Mouse (Mus musculus) heart, postnatal 36 days (tissue): ENCODE data around the gene Usp16. TPM values are rescaled to one million over a fixed set of nuclear protein-coding genes. Genes with fewer than 3 reads are reported as not detected.

Experiments
- DNase-seq, 2 experiments: peaks; one replicate each; pipeline ENCODE4 v3.0.0; 2021 to 2022
- intact Hi-C: fragments of 180-260 bp; cut with DNase I; formaldehyde crosslinking; loops from one replicate; pipeline ENCODE4 v1.15.1; 2025
- total RNA-seq, 2 experiments: library from RNA; stranded (reverse); gene quantifications; 2 replicates each; pipeline ENCODE4 v1.2.3; 2021

Usp16 gene
- 10 to 100 TPM; 36.4 to 38.7 TPM for total RNA-seq

DNA sequence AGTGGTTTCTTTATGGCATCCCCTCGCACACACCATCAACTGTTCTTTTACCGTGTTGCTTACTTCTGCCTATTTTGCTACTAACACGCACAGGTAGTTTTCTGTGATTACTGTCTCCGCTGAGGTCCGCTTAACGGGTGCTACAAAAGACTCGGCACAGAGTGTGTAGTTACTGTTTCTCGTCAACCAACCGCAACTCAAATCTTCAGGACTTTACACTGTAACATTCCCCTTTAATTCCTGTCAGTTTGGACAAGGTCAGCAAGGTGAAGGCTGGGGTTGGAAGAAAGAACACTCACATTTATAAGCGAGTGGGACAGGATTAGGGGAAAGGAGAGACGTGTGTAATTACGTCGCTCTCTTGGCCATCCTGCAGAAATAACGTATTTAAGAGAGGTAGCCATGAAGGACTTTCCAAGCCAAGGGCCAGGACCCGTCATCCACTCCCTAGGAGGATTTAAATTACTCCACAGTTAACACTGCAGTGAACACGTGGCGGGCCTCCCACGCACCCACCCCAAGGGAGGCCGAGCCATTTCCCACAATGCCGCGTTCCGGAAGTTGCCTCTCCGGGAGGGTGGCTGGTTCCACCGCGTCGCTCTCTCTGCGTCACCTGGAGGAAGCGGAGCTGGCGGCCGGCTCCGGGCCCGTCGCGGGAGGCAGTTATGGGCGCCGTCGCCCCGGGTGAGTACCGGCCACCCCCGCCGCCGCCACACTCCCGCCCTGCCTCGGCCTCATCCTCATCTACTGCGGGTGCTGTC is at the start of gene Usp16:
Usp16 (plus strand) TSS at position 285 of the 761 bp plus-strand sequence.
- intact Hi-C loops: loop anchor here (1.0 to 2.0 kb wide), 2 partner anchors 14 to 40 kb away; partner anchors contain the start of genes Cct8 and Rwdd2b
- peak; percentile 93 to 95 for DNase-seq

DNA sequence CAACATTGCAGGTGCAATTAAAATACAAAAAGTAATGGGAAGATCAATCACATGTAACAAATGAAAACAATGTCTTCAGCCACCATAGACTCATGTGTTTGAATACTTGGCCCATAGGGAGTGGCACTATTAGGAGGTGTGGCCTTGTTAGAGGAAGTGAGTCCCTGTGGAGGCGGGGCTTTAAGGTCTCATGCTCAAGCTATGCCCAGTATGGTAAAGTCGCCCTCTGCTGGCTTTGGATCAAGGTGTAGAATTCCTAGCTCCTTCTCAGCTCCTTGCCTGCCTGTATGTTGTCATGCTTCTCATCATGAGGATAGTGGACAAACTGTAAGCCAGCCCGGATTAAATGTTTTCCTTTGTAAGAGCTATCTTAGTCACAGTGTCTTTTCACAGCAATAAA is 49.5 kb upstream of the Usp16 start:
- intact Hi-C loops: no loop called here
- no peak for DNase-seq

DNA sequence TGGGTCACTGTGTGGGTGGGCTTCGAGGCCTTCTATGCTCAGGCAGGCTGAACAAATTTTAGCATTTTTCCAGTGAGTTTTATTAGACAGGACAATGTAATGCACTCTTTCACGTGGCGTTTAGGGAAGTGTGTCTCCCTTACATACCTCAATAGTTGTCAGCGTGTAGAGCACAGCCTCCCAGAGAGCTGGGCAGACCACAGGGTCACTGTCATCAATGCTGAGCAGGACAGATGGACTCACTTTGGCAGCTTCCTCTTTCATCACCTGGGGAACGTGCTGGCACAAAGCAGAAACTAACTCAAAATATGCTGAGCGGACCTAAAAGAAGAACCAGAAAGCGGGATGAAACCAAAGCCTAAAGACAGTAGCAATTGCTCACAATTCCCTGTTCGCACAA is 33.8 kb upstream of the Usp16 start:
- DNase-seq: no peak
- intact Hi-C loops: no loop called here

DNA sequence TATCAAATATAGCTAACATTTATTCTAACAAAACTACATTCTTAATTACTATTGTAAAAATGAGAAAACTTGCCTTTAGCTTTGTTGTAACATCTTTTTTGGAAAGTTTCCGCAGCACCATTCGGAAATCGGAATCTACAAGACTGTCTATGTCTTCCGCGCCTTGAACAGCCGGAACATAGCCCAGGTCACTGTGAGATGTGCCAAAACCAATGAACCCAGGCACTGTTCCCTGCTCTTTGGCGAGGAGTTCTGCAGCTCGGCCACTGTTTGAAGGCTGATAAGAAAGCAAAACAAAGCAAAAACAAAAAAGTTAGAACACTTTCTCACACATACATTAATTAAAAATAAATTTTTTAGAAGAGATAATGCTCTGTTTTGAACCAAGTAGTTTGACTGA is 27.0 kb upstream of the Usp16 start:
- intact Hi-C loops: no loop called here
- DNase-seq: peak in 1 of 2 experiments; percentile 27

DNA sequence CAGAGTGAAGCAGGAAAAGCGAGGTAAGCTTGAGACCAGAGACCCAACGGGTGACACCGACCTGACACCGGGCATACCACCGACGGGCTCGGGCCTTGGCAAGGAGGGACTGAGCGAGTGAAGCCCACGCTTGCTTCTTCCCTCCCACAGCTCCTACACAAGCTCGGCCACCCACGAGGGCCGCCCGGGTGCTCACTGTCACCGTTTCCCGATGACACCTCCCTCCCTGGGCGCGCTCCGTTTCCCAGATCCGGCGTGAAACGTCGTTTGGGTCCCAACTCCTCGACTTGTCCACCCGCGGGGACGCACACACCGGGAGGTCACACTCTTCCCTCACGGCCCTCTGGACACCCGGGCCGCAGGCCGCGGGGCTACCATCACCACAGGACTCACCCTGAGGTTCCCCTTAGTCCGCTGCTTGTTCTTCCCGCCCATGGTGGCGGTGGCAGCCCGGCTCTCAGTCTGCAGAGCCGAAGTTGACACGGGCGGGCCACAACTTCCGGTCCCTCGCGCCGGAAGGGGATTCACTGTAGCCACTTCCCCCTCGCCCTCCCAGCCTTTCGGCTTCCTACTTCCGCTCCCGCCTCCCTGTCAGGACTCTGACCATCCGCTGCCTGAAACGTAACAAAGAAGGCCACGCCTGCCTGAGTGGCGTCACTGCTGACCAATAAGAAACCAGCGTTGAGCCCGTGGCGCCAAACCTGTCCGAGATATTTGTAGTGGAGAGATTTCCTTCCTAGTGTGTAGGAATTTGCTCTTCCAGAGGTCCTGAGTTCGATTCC is 22.3 kb upstream of the Usp16 start, which contains the start of gene Ltn1:
Ltn1 (minus strand) TSS at position 580 of the 782 bp plus-strand sequence.
- DNase-seq: peak; percentile 97 to 98

DNA sequence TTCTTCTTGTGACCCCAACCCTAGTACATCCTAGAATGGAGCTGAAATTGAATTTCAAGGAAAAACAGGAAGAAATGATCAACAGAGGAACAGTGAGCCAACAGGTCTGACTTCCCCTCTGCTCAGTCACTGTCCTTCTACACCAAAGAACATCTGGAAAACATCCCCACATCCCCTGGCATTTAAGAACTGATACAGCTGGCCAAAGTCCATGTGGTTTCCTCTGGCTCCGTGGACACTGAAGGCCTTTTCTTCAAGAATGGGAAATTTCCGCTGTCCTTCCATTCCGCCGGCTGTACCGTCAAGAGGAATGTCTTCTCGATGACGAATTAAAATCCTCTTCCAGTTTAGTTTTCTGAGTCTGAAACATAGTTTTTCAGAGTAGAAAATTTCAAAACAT is 20.2 kb upstream of the Usp16 start:
- intact Hi-C loops: no loop called here
- no peak for DNase-seq

More for the DNA sequence above, 22.3 kb upstream of the Usp16 start, which contains the start of gene Ltn1:
- intact Hi-C loops: no loop called here

DNA sequence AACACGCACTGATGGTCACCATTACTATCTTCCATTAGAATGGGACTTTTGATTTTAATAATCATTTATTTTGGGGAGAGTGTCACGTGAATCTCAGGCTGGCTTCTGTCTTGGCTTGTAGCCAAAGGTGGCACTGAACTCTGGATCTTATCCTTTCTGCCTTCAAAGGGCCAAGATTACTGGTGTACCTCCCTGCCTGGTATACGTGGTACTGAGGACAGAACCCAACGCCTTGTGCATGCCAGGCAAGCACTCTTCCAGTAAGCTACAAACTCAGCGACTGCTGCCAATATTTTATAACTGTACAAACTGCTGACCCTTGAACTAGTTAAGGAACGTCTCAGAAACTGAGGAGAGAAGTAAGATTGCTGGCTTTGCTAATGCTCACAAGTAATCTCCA is 19.6 kb upstream of the Usp16 start:
- DNase-seq: no peak
- intact Hi-C loops: no loop called here

DNA sequence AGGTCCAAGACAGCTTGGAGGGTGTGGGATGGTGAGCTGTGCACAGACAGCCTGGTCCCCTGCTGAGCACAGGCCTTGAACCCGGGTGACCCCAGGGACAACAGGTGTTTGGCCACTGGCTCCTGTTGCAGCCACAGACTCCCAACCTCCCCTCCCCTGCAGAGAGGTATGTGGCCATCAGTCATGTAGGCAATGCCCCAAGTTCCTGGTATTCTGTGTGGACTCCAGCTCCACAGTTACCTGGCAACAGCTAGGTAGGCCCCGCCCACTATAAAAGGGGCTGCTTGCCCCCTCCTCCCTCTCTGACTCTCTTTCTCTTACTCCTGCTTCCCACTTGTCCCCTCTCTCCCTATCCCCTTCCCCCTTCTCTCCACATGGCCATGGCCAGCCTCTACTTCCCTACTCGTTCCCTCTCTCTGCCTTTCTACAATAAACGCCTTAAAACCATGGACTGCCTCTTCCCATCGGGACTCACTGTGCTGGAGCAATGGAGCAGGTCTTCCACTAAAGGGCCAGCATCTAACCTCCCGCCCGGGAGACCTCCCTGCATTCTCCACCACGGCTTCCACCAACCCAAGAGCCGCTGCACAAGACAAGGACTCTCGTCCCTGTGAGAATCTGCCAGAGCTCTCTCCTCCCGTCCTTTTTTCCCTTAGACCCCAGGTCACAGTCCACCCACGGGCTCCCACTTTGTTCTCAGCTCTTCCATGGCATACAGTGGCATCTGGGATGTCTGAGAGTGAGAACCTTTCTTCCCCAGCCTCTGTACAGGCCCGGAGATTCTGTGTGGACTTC is 18.9 kb upstream of the Usp16 start:
- no peak for DNase-seq
- intact Hi-C loops: no loop called here

DNA sequence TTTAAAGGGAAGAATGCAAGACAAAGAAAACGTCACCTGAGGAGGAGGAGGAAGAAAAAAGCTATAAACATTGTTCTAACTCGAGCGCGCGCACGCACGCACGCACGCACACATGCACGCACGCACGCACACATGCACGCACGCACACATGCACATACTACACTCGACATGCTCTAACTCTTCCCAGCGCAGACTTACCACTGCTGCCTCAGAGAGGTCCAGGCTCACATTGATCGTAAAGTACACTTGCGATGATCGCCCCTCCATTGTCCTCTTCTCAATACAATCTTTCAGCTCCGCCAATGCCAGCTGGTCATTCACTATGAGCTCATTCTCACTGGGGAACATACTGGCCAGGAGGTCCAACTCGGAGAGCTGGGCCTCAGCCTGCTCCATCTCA is 17.4 kb upstream of the Usp16 start:
- no peak for DNase-seq
- intact Hi-C loops: no loop called here

DNA sequence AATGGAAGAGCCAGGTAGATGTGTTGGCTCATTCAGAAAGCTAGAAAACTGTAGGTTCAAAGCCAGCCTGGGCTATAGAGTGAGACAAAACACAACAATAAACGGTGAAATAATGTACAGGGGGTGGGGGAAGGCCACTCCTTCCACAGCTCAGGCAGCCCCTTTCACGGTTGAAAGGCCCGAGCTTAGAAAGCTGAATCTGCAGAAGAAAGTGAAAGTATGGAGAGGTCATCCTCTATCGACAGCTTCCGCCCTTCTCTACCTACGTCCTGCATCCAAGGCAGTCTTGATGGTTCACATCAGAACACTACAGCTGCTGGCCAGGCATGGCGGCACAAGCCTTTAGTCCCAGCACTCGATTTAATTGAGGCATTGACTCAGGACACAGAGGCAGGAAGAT is 15.8 kb upstream of the Usp16 start:
- DNase-seq: no peak
- intact Hi-C loops: no loop called here

DNA sequence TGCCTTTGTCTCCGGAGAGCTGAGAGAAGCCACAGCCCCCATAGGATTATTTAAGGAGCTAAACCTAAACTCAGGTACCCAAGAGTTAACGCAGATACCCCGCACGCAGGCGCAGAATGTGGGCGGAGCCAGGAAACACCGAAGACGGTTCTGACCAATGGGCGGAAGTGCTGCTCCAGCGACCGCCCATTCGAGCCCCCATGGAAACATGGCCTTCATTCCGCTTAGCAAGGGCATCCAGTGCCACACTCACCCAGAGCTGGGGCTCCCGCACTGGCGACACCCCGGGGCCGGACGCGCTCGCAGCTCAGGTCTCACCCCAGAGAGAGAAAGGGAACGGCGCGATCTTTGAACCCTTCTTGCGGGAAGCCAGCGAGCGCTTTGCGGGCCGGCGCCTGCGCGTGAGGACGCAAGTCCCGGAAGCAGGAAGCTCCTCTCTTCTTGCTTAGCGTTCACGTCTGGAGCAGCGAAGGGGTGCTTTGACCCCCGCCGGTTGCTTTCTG is 14.3 kb upstream of the Usp16 start, which contains the start of gene Rwdd2b:
Rwdd2b (minus strand) TSS at position 390 of the 503 bp plus-strand sequence.
- DNase-seq: peak; percentile 91 to 97
- intact Hi-C loops: loop anchor here (1.0 kb wide), 1 partner anchor 14 kb away; the partner anchor contains the start of gene Usp16

DNA sequence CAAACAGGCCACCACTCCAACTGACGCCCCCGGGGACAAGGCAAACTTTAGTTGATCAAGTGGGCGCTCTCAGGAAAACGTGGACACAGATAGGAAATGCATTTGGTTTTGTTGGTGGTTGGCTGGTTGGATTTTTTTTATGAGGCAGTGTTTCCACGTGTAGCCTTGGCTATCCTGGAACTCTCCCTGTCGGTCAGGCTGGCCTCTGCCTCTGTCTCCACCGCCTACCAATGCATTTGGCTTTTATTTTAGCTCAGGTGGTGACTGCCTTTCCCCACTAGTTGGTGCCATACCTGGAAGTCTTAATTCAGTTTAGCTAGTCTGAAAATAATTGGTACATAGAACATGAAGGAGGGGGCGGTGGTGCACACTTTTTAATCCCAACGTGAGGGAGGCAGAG is 13.4 kb upstream of the Usp16 start:
- intact Hi-C loops: no loop called here
- no peak for DNase-seq

DNA sequence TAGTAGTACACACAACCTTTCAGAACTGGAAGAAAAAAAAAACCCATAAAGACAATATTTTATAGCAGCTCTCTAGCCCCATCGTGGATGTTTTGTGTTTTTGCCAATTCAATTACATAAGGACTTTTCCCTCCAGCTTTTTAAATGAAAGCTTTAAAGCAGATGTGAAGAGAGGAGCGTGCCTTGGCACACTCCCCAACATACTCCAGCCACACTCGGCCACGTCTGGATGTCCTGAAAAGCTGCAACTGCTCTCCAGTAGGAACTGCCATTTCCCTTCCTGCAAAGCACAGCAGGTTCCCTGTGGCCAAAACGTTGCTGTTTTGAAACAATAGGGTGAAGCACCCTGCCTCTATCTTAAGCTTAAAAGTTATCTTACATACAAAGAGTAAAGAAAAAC is 12.2 kb upstream of the Usp16 start:
- DNase-seq: no peak
- intact Hi-C loops: no loop called here

DNA sequence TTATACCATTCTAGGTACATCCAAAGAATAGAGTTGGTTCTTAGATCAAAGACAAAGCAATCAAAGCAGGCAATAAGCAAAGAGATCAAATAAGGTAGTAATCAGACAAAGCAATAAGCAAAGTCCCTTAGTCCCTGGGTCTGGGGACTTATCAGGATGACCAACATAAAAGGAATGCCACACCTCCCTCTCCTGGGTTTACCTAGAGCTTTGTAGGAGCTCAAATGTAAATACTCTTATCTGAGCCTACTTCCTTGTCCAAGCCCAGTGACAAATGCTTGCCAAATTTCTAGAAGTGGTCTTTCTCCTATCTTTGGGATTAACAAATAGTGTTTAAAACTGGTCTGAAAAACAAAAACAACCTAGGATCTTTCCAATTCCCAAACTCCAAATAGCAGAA is 11.3 kb upstream of the Usp16 start:
- intact Hi-C loops: no loop called here
- DNase-seq: no peak

DNA sequence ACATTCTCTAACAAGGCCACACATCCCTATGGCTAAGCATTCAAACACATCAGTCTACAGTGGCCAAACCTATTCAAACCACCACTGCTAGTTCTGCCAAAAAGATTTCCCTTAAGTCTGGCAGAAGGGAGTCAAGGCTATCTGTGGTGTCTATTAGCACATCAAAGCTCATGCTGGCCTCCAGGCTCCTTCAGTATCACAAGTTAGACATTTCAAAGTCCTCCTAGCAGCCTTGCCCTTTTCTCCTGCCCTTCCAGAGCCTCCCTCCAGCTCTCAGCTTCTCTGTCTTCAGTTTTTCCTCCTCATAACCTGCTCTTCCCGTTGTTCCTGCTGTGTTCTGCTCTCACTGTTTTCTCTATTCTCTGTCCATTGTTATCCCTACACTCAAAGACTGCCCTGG is 10.4 kb upstream of the Usp16 start:
- intact Hi-C loops: no loop called here
- no peak for DNase-seq

DNA sequence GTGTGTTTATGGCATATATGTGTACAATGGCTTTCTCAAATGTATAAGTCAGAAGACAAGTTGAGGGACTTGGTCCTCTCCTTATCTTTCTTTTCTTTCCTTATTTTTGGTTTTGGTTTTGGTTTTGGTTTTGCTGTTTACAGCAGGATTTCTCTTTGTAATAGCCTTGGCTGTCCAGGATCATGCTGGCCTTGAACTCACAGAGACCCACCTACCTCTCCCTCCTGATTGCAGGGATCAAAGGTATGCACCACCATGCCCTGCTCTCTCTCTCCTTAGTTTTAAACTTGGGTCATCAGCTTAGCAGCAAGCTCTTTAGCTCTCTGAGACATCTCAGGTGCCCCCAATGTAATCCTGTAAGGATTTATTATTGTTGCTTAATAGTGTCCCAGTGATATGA is 9.4 kb upstream of the Usp16 start:
- intact Hi-C loops: no loop called here

DNA sequence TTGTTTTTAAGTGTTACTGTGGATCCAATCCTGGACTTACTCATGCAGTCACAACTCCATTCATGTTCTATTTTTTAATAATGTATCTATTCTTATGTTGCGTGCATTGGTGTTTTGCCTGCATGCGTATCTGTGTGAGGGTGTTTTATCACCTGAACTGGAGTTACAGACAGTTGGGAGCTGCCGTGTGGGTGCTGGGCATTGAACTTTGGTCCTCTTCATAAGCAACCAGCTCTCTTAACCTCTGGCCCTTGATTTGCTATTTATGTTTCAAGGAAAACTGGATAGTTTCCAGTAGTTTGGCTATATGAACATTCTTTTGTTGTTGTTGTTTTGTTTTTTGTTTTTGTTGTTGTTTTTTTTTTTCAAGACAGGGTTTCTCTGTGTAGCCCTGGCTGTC is 9.0 kb upstream of the Usp16 start:
- intact Hi-C loops: no loop called here
- no peak for DNase-seq

More for the DNA sequence above, 9.4 kb upstream of the Usp16 start:
- DNase-seq: no peak

DNA sequence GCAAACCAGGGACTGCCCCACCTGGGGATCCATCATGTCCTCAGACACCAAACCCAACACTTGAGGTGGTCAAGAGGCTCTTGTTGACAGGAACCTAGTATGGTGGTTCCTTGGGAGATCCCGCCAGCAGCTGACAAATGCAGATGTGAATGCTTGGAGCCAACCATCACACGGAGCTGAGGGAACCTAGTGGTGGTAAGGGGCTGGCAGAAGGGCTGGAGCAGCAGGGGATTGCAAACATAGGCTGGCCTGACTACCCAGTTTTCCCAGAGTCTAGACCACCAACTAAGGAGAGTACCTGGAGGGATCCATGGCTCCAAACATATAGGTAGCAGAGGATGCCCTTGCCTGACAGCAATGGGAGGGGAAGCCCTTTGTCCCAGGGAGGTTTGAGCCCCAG is 1.3 kb upstream of the Usp16 start:
- no peak for DNase-seq
- intact Hi-C loops: no loop called here

DNA sequence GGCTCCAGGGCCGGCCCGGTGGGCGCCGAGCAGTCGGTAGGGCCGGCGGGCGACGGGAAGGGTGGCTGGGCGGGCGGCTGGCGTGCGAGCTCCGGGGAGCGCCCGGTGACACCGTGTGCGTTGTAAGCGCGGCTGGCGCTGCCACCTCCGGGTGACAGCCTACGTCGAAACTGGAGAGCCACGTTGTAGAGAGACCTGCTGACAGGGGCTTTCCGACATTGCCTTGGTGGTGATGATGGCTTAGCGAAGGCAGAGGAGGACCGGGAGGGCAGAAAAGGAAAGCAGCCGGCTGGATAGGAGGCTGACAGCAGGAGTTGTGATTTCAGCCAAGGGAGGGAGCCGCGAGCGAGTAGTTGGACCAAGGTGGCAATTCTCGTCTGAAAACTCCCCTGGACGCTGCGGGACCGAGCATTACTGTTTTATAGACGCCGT is 693 bp downstream of the Usp16 start:
- intact Hi-C loops: loop anchor here (2.0 kb wide), 1 partner anchor 40 kb away; the partner anchor contains the start of gene Cct8
- DNase-seq: no peak

DNA sequence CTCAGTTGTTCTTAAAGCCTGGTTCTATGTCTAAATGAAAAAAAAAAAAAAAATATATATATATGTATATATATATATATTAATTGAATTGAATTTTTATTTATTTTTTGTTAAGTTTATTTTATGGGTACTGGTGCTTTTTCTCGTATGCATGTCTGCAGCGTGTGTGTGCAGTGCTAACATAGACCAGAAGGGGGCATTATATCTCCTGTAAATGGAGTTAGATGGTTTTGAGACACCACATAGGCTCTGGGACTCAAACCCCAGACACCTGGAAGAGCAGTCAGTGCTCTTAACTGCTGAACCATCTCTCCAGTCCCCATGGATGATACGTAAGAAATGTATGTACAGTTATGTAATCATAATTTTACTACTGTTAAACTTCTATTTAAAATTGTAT is 4.2 kb downstream of the Usp16 start:
- no peak for DNase-seq
- intact Hi-C loops: no loop called here

DNA sequence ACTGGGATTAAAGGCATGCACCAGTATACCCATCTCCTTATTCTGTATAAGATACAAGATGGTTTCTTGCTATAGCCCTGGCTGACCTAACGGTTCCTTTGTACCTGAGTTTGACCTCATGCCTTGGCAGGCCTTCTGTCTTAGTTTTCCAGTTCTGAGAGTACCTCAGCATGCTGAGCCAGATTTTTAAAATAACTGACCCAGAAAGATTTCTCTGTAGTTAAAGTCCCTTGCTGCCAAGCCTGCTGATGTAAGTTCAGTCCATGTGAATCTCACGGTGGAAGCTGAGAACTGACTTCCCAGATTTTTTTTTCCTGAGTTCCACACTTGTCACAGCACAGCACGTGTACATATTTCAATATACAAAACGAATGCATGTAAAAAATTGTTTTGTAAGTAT is 16.1 kb downstream of the Usp16 start:
- DNase-seq: no peak
- intact Hi-C loops: no loop called here
